Mouse (Mus musculus) stomach, postnatal 0 days (tissue): ENCODE data around the gene Evi5l.
A peak's percentile ranks its signal among the peaks of the same experiment; 100 is the strongest.

Source experiments
- CTCF ChIP-seq: IDR thresholded peaks from 2 replicates; pipeline ENCODE4 v1.5.1; 2016; ENCODE audit warnings: antibody characterized with exemption, low read depth, mild to moderate bottlenecking, moderate library complexity
- EP300 ChIP-seq: optimal IDR thresholded peaks from 2 replicates; pipeline ENCODE3; 2016; ENCODE audit warnings: antibody characterized with exemption

DNA sequence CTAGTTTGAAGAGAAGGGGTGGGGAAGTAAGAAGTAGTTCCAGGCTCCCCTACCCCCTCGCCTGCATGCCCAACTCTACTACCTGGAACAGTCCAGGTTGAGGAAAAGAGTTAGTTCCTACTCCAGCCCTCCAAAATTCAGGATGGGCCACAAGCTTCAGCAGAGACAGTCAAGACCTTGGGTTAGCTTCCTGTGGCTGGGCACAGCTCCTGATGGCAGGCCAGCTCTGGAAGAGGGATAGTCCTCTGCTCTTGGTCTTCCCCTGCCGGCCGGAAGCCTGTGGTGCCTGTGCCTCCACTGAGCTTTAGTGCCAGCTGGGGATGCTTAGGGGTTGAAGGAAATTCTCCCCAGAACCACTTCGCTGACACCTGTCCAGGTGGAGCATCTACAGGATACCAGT is 60.0 kb downstream of the Evi5l start:
- TF ChIP-seq CTCF (peak; percentile 26), EP300 (no peak)
